Mouse (Mus musculus) intestine, embryonic 16.5 days (tissue): ENCODE results near the gene Ryr1. TPM values are rescaled to one million over a fixed set of nuclear protein-coding genes. Genes with fewer than 3 reads are reported as not detected.
A peak's percentile ranks its signal among the peaks of the same experiment; 100 is the strongest.

Source experiments
- ATAC-seq: fragments of 200-750 bp; cut with Nextera tagmentation; 2 replicates; pipeline ENCODE4 v1.8.0; 2017; ENCODE audit warnings: moderate TSS enrichment, moderate library complexity
- H3K27ac ChIP-seq: fragments of 300-500 bp; sonication (generic); 2 replicates; pipeline ENCODE4 v1.5.1; 2014; ENCODE audit warnings: mild to moderate bottlenecking, low read length
- H3K27me3 ChIP-seq: fragments of 300-500 bp; sonication (generic); replicated peaks from 2 replicates; pipeline ENCODE4 v1.6.1; 2014; ENCODE audit warnings: low read length, control low read depth, mixed read lengths; ENCODE audit not compliant: control insufficient read depth, insufficient read depth
- H3K36me3 ChIP-seq: fragments of 300-500 bp; sonication (generic); 2 replicates; pipeline ENCODE4 v1.6.1; 2014; ENCODE audit warnings: low read length, control low read depth; ENCODE audit not compliant: control insufficient read depth, insufficient read depth
- H3K4me1 ChIP-seq: fragments of 300-500 bp; sonication (generic); 2 replicates; pipeline ENCODE4 v1.6.1; 2014; ENCODE audit warnings: low read length, control low read depth, mixed read lengths; ENCODE audit not compliant: control insufficient read depth, insufficient read depth
- H3K4me2 ChIP-seq: fragments of 300-500 bp; sonication (generic); 2 replicates; pipeline ENCODE4 v1.6.1; 2014; ENCODE audit warnings: low read depth, low read length, control low read depth
- H3K4me3 ChIP-seq: fragments of 300-500 bp; sonication (generic); 2 replicates; pipeline ENCODE4 v1.5.1; 2014; ENCODE audit warnings: mild to moderate bottlenecking, low read length
- H3K9ac ChIP-seq: fragments of 300-500 bp; sonication (generic); 2 replicates; pipeline ENCODE4 v1.6.1; 2014; ENCODE audit warnings: low read depth, low read length
- H3K9me3 ChIP-seq: fragments of 300-500 bp; sonication (generic); 2 replicates; pipeline ENCODE4 v1.6.1; 2016; ENCODE audit warnings: low read length, control low read depth; ENCODE audit not compliant: control insufficient read depth
- WGBS: fragments of 180-500 bp; shearing (Covaris S2); extraction: QIAGEN DNeasy Blood & Tissue Kit; methylation state at CpG from one replicate; pipeline ENCODE4 v1.1.7; 2014; 5-methylcytosine and 5-hydroxymethylcytosine counted together
- polyA plus RNA-seq: library from polyadenylated mRNA; unstranded; fragments of >200 nt; fragmentation: Nextera tagmentation; extraction: Ambion mirVana; gene quantifications from 2 replicates; pipeline ENCODE4 v1.2.1, GENCODE M21; 2015

Gene Ryr1
- polyA plus RNA-seq, 1 experiment from 2014 or later, result 0.66 TPM

DNA sequence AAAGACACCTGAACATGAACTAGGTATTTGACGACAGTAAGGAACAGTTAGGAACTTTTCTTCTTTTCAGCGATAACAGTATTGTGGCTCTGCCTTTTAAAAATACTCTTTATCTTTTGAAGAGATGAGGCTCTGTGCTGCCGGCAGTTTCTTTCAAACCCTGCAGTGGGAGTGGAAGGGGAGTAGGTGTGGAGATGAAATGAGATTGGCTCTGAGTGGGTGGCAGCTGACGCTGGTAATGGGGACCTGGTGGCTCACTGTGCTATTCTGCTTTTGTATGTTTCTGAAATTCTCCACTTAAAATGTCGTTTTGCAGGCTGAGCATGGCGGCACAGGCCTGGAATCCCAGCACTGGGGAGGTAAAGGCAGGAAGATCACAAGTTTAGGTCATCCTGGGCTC, 36.2 kb downstream of the Ryr1 start:
- Histone ChIP-seq H3K9me3 (no peaks in the 10 kb centered on the region), H3K4me2 (no peak overlapping the region), H3K27ac (no peak overlapping the region), H3K4me3 (no peak overlapping the region), H3K4me1 (no peaks in the 10 kb centered on the region), H3K9ac (no peak overlapping the region), H3K27me3 (no peaks in the 10 kb centered on the region), H3K36me3 (no peaks in the 10 kb centered on the region)
- WGBS, result 73% methylated on average over 6 of the region's 6 CpGs
- no peak for ATAC-seq

DNA sequence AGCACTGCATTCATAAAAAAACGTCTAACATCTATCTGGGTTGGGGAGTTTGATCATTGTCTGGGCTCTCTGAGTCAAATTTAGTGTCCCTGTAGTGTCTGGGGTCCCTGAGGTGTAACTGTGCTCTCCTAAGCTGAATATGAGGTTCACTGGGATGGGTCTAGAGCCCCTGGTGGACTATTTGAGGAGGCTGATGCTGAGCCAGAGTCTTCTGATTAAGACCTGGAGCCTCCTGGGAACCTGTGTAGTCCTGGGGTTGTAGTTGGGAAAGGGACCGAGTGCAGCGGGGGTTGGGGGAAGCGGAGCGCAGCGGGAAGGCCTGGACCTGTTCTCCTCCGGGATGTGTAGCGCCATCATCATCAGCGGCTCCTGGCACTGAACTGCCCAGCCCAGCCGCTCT, 38.1 kb downstream of the Ryr1 start:
- Histone ChIP-seq H3K4me3 (no peak overlapping the region), H3K36me3 (no peaks in the 10 kb centered on the region)
- ATAC-seq, result no peak

DNA sequence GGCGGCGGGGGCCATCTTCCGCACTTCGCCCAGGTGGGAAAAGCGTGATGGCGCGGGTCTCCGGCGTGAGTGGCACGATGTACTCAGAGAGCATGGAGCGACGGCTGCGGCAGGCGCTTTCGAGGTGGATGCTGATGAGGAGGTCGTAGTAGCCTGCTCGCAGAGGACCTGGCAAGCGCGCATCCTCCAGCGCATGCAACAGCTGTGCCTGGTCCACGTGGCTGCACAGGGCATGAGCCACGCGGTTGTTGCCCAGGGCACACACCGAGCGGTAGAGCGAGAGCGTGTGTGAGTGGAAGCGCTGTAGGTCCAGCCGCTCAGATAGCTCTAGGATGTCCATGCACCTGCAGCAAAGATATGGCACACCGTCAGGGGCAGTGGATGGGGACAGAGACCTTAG, 39.0 kb downstream of the Ryr1 start:
- 86% methylated on average over 30 of the region's 30 CpGs for WGBS
- no peak overlapping the region for H3K4me2 ChIP-seq
- no peak overlapping the region for H3K9ac ChIP-seq
- H3K27me3 ChIP-seq, result no peaks in the 10 kb centered on the region
- H3K9me3 ChIP-seq, result no peaks in the 10 kb centered on the region
- ATAC-seq, result no peak
- no peaks in the 10 kb centered on the region for H3K4me1 ChIP-seq
- H3K27ac ChIP-seq, result no peak overlapping the region
- H3K36me3 ChIP-seq, result no peaks in the 10 kb centered on the region
- H3K4me3 ChIP-seq, result no peak overlapping the region

More for the DNA sequence above, 38.1 kb downstream of the Ryr1 start:
- no peak overlapping the region for H3K4me2 ChIP-seq
- 87% methylated on average over 10 of the region's 10 CpGs for WGBS
- no peaks in the 10 kb centered on the region for H3K27me3 ChIP-seq
- no peak overlapping the region for H3K27ac ChIP-seq
- H3K9ac ChIP-seq, result no peak overlapping the region
- no peaks in the 10 kb centered on the region for H3K9me3 ChIP-seq
- no peaks in the 10 kb centered on the region for H3K4me1 ChIP-seq

DNA sequence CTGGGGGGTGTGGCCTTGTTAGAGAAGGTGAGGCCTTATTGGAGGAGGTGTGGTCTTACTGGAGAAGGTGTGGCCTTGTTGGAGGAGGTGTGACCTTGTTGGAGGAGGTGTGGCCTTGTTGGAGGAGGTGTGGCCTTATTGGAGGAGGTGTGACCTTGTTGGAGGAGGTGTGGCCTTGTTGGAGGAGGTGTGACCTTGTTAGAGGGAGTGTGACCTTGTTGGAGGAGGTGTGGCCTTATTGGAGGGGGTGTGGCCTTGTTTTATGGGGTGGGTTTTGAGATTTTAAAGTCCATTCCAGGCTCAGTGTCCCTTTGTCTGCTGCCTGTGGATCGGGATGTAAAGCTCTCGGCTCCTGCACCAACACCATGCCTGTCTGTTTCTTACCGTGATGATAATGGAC, 40.6 kb downstream of the Ryr1 start:
- 90% methylated on average over 3 of the region's 3 CpGs for WGBS
- H3K9me3 ChIP-seq, result no peaks in the 10 kb centered on the region
- ATAC-seq, result no peak
- no peaks in the 10 kb centered on the region for H3K4me1 ChIP-seq
- H3K36me3 ChIP-seq, result no peaks in the 10 kb centered on the region
- no peak overlapping the region for H3K4me2 ChIP-seq
- no peak overlapping the region for H3K27ac ChIP-seq
- H3K27me3 ChIP-seq, result no peaks in the 10 kb centered on the region
- no peak overlapping the region for H3K9ac ChIP-seq
- H3K4me3 ChIP-seq, result no peak overlapping the region

DNA sequence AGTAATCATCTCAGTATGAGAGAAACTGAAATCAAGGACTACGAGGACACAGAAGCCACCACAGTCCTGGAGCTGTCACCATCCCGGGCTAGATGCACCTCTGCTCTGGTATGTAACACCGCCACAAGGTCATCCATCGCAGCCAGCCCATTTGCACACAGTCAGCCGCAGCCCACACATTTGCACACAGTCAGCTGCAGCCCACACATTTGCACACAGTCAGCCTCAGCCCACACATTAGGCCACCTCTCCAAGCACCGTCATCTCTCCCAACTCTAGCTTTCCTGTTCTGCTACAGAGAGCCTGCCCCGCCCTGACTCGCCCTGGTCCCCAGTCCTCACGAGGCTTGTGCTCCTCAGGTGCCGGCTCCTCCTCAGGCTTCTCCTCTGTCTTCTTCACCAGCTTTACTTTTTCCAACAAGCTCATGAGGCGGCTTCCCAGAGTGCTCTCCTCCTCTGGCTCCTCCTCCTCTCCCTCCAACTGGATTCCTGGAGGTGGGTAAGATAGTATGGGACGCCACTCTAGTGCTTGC, 45.5 kb downstream of the Ryr1 start:
- no peak overlapping the region for H3K4me3 ChIP-seq
- no peak for ATAC-seq
- no peaks in the 10 kb centered on the region for H3K4me1 ChIP-seq
- 64% methylated on average over 12 of the region's 12 CpGs for WGBS
- H3K27ac ChIP-seq, result no peak overlapping the region
- no peaks in the 10 kb centered on the region for H3K27me3 ChIP-seq
- no peak overlapping the region for H3K9ac ChIP-seq
- no peaks in the 10 kb centered on the region for H3K9me3 ChIP-seq
- no peak overlapping the region for H3K4me2 ChIP-seq
- no peaks in the 10 kb centered on the region for H3K36me3 ChIP-seq

DNA sequence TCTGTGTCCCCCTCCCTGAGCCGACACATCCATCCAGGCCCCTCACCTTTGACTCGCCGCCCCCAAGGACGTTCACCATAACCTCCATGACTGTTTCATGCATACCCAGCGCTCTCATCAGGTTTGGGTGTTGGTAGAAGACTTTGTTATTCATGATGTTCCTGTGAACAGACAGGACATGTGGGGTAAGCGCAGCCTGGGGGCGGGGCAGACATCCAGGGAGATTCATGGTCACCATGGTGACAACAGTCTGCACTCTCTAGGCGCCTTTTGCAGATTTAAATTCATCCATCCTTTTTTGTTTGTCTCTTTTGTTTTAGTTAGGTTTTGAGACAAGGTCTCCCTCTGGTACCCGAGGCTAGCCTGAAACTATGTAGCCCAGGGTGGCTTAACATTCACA, 48.0 kb downstream of the Ryr1 start:
- no peak overlapping the region for H3K9ac ChIP-seq
- WGBS, result 68% methylated on average over 9 of the region's 9 CpGs
- H3K27ac ChIP-seq, result no peak overlapping the region
- no peaks in the 10 kb centered on the region for H3K9me3 ChIP-seq
- no peak overlapping the region for H3K4me2 ChIP-seq
- no peak for ATAC-seq
- H3K4me3 ChIP-seq, result no peak overlapping the region
- H3K36me3 ChIP-seq, result no peaks in the 10 kb centered on the region
- H3K4me1 ChIP-seq, result no peaks in the 10 kb centered on the region
- no peaks in the 10 kb centered on the region for H3K27me3 ChIP-seq

DNA sequence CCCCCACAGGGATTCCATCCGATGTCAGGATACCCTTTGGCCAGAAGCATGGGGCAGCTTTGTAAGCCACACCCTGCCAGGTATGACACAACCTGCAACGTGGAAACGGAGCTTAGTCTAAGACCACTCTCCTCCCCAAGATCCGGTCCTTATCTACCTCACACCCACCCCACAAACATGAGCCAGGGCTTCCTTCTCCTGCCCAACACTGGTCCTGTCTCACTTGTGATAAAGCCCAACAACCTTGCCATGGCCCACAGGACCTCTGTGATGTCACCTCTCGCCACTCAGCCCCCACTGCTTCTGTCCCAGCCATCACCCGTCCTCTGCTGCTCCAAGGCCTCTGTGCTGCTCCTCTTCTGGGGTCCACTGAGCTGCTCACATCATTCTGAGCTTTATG, 49.8 kb downstream of the Ryr1 start:
- H3K4me2 ChIP-seq, result no peak overlapping the region
- no peak overlapping the region for H3K4me3 ChIP-seq
- H3K9ac ChIP-seq, result no peak overlapping the region
- H3K4me1 ChIP-seq, result no peaks in the 10 kb centered on the region
- H3K36me3 ChIP-seq, result no peaks in the 10 kb centered on the region
- WGBS, result 75% methylated on average over 6 of the region's 6 CpGs
- H3K27ac ChIP-seq, result no peak overlapping the region
- ATAC-seq, result no peak
- no peaks in the 10 kb centered on the region for H3K9me3 ChIP-seq
- peaks cover 4% of the 10 kb centered on the region; the same call in 1 of the 2 replicates for H3K27me3 ChIP-seq

DNA sequence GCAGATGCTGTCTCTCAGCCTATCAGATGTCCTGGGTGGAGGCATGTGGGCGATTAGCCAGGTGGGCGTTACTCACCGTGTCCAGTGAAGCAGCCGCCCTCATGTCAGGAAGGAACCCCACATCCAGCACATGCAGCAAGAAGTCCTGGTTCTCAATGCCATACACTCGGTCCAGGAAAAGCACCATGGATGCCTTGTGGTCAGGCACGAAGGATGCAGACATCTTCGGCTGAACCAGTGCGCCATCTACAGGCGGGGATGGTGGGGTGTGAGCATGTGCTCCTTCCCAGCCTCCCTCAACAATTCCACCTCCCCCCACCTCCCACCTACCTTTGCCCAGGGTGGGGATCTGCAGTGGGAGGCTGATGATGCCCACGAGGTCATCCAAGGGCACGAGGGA, 52.3 kb downstream of the Ryr1 start:
- WGBS, result 41% methylated on average over 11 of the region's 11 CpGs
- no peak overlapping the region for H3K9ac ChIP-seq
- H3K27ac ChIP-seq, result no peak overlapping the region
- H3K4me2 ChIP-seq, result no peak overlapping the region
- H3K4me3 ChIP-seq, result no peak overlapping the region
- H3K9me3 ChIP-seq, result no peaks in the 10 kb centered on the region
- H3K4me1 ChIP-seq, result no peaks in the 10 kb centered on the region
- H3K36me3 ChIP-seq, result no peaks in the 10 kb centered on the region
- no peak for ATAC-seq
- H3K27me3 ChIP-seq, result peaks cover 4% of the 10 kb centered on the region; the same call in 1 of the 2 replicates

DNA sequence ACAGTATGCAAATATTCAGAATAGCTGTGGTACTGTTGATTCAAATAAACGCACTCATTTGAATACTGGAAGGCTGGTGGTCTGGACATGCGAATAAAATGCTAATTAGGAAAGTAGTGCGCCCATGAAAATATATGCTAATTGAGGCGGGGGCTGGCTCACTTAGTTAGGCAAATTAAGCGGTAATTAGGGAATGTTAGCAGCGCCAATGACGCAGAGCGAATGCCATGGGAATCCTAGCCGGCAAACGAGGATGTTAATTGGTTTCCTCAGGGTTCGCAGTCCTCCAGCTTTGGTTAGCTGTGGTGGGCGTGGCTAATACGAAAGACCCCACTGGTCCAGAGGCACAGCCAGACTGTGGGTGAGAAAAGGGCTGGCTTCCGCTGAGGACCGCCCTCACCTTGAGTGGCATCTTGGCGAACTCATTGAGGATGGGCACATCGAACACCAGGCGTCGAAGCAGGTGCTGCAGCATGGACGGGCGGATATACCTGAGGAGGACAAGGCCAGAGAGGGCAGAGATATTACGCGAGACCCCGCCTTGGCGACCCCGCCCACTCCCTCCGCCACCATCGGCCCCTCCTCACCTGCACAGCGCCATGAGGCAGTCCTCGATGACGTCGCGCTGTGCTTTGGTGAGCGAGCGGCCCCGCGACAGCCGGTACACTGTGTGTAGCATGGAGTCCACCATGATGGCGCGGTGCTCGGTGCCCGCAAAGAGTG, 53.6 kb downstream of the Ryr1 start:
- peak overlapping the region; percentile 51 for H3K4me2 ChIP-seq
- no peaks in the 10 kb centered on the region for H3K36me3 ChIP-seq
- ATAC-seq, result no peak
- no peaks in the 10 kb centered on the region for H3K9me3 ChIP-seq
- H3K4me3 ChIP-seq, result peak overlapping the region; percentile 30
- no peaks in the 10 kb centered on the region for H3K4me1 ChIP-seq
- 13% methylated on average over 42 of the region's 42 CpGs for WGBS
- H3K27ac ChIP-seq, result no peak overlapping the region
- no peak overlapping the region for H3K9ac ChIP-seq
- H3K27me3 ChIP-seq, result peaks cover 4% of the 10 kb centered on the region; the same call in 1 of the 2 replicates
